Mouse (Mus musculus) left cerebral cortex, postnatal 14 days (tissue): ENCODE results near the gene Adcy7. TPM values are rescaled to one million over a fixed set of nuclear protein-coding genes. Genes with fewer than 3 reads are reported as not detected.
A peak's percentile ranks its signal among the peaks of the same experiment; 100 is the strongest.

Source experiments
- DNase-seq, 2 experiments: peaks; one replicate each; pipeline ENCODE4 v3.0.0; 2021 to 2022; ENCODE audit warnings: low spot score in 2 of 2, mixed read lengths in 1 of 2
- intact Hi-C: fragments of 180-260 bp; cut with DNase I; formaldehyde crosslinking; loops from one replicate; pipeline ENCODE4 v1.15.1; 2025
- total RNA-seq, 2 experiments: library from RNA; stranded (reverse); gene quantifications; 2 replicates each; pipeline ENCODE4 v1.2.3; 2021

Gene Adcy7
- total RNA-seq, 2 experiments from 2014 or later = 4.9 to 5.0 TPM

DNA sequence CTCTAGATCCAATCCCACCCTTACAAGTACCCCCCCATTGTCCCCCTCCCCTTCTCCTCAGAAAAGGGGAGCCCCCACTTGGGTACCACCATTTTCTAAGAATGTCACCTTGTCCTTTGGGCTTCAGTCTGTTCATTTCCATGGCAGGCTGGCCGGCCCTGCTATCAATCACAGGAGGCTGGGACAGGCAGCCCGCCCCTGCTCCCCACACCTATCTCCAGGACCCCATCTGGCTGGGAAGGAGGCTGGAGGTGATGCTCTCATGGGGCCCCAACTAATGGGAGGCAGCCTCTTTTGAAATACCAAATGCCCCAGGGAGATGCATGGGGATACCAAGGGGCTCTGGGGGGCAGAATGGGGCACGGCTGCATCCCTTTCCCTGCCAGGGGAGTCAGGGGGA is 20.7 kb downstream of the Adcy7 start:
- DNase-seq = no peak
- intact Hi-C loops = no loop called here

DNA sequence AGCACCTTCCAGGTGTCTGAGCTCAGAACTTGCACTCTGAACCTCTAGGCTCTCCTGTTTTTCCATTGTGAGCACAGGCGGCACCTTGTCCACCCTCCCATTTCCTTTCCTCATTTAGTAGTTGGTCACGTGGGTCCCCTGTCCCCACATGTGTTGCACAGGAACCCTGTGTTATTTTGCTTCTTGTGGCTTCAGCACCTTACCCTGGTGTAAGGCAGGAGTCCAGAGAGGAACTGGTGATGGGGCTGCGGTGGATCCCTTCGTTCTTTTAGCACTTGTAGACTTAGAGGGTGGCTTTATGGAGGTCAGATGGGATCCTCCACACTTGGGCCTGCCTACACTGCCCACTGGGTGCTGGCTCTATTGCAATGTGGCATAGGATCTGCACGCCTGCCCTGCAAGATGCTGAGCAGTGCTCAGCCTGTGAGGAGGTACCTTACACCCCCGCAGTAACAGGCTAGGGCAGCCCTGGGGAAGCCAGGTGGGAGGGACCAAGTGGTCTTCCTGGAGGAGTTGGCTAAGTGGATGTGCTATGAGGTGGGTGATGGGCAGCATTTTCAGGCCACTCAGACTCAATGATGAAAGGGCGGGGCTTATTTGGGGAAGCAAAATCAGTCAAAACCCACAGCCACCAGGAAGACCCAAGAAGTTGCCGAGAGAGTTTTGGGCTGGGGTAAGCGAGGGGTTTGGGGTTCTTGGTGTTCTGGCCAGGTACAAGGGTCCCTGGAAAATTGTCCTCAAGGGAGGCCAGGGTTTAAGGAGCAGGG is 21.6 kb downstream of the Adcy7 start:
- no peak for DNase-seq
- intact Hi-C loops = no loop called here

DNA sequence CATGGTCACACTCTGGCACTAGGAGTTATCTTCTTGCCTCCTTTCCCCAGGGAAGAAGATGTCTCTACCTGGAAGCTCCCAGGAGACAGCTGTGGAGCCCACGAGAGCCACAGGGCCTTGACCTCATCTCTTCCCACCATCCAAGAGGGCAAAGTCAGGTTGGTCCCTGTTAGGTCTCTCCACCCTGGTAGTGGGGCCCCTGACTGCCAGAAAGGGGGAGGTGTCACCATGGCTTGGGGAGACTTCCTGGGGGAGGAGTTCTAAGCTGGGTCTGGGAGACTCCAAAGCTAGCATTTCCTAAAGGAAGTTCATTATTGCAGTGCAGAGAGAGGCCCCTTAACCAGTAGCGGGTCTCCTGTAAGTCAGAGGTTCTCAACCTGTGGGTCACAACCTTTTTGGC is 22.8 kb downstream of the Adcy7 start:
- DNase-seq = no peak
- intact Hi-C loops = no loop called here

DNA sequence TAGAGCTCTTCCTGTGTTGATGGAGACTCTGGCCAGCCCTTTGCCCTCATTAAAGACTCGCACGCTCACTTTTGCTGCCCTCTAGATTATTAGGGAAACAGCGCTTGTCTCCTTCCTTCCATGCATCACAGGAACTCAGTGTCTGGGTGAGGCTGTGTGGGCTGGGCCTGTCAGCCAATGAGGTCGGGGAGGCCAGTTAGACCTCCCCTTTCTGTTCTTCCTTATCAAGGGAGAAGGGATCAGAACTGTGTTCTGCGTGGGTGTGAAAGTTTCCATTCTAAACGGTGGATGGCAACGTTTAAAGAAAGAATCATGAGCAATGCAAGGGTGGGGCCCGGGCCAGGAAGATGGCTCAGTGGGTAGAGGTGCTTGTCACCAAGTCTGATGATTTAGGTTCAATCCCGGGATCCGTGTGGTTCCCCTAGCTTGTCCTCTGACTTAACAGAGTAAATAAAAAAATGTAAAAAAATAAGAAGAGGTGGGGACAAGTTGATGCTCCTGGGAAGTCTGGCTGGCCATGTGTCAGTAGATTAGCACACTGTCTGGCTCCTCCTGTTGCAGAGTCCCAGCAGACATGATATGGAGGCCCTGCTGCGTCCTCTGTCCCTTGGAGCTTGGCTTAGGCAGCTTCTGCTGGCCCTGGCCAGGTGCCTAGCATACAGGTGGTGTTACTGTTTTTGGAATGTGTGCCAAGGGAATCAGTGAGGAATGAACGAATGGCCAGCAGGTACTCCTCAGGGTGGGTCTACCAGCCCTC is 26.0 kb downstream of the Adcy7 start:
- DNase-seq = no peak
- intact Hi-C loops = no loop called here

DNA sequence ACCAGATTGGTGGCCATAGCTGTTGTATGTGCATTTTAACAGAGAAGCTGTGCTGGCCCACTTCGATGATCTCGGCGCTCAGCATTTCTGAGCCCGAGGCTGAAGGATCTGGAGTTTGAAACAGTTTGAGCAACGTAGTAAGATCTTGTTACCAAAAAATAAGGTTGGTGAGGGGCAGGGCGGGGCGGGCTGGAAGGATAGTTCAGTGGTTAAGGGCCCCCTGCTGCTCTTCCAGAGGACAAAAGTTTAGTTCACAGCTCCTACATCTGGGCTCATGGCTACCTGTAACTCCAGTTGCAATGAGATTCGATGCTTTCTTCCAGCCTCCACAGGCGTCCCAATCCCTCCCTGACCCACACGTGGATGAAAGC is 26.5 kb downstream of the Adcy7 start:
- intact Hi-C loops = no loop called here
- no peak for DNase-seq

DNA sequence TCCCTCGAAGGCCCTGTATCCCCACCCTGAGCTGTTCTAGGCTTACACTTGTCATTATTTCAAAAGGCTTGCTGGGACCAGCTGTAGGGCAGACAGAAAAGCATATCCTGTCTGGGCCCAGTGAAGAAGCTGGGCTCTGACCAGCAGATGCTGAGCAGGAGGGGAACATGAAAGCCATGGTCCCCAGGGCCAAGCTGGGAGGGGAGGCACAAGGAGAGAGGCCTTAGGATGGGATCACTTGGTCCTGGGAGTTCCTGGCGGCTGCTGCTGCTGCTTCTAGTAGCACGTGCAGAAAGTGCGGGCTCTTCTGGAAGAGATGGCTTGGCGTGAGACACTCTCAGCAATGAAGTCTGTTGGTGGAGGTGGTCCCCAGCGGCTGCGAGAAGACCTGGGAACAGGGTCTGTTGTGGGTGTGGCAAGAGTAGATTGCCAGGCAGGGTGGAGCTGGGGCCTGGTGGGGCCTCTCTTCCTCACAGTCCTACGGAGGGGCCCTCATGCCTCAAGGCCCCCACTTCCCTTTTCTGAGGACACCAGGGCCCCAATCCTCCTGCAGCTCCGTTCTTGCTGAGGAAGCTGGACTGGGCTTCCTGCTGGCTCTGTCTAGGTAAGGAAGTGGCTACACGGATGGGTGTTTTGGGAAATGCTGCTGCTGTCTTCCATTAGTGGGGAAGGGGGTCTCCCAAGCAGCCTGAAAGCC is 27.9 kb downstream of the Adcy7 start:
- intact Hi-C loops = no loop called here

DNA sequence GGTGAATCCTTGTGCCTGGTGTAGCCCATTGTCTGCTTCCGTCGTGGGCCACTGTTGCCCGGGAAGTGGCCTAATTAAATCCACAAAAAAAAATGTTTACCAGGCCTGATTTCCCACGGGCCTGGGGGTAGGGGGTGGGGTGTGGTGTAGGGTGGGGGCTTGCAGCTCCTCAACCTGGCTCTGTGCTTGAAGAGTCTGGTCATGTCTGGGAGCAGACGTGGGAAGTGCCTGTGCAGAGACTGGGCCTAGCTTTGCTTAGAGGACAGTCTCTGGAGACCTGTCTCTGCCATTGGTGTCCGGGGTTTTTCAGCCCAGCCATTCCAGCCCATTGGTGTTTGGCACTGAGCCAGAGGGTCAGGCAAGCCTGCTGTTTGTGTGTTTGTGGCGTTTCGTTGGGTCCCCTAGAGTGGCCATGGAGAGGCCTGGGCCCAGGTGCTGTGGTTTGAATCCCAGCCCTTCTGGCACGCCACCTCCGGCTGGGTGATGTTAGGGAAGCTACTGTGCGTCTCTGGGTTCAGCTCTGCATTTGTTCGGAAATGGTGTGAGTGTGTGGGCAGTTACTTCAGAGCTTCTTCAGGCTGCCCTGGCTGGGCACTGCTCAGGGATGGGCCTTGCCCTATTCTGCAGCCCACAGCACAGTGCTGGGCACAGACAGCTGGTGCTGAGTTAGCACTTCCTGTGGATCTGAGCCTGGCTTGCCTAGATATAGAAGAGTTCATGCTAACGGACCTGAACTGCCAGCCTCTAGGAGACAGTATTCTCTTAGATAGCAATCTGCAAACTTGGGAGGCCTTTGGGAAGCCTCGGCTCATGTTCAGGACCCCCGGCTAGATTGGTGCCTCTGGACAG is 29.6 kb downstream of the Adcy7 start:
- no peak for DNase-seq
- intact Hi-C loops = no loop called here

More for the DNA sequence above, 27.9 kb downstream of the Adcy7 start:
- no peak for DNase-seq

DNA sequence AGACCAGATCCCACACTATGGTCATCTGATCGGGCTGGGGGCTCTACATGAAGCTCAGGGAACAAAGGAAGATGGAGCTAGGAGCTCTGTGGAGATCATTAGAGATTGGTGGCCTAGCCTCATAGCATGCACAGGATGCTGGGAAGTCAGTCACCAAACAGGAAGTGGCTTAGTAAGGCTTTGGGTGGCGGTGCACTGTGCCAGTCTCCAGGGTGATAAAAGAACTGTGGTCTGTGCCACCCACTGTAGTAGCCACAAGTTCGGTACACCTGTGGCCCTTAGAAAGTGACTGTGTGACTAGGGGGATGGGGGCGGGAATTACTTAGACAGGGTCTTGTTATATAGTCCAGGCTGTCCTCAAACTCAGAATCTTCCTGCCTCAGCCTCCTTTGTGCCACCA is 33.6 kb downstream of the Adcy7 start:
- intact Hi-C loops = no loop called here
- DNase-seq = no peak

DNA sequence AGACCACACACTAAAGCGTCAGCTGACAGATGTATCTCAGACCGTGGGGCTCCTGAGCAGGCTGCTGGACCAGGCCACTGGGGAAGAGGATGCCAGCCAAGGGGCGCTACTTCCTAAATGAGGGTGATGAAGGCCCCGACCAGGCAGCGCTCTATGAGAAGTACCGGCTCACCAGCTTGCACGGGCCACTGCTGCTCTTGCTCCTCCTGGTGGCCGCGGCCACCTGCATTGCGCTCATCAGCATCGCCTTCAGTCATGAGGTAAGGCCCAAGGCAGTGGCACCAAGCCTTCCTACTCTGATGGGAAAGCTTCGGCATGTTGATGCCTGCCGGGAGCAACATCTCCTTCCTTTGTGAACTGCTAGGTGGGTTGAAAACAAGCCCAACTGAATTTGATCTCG is 34.3 kb downstream of the Adcy7 start:
- no peak for DNase-seq
- intact Hi-C loops = no loop called here

DNA sequence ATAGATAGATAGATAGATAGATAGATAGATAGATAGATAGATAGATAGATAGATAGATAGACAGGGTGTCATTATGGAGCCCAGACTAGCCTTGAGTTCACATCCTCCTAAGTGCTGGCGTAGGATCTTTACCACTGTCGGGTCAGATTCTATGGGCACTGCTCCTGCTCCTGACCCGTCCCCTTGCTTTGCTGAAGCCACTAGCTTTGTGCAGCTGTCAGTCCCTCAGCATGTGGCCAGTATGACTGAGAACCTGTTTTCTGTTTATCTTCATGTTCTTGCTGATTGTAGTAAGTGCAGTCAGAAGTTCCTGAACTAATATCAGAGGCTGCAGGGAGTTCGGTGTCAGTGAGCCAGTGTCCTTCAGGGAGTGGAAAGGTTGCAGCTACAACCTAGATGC is 35.5 kb downstream of the Adcy7 start:
- intact Hi-C loops = no loop called here
- no peak for DNase-seq

DNA sequence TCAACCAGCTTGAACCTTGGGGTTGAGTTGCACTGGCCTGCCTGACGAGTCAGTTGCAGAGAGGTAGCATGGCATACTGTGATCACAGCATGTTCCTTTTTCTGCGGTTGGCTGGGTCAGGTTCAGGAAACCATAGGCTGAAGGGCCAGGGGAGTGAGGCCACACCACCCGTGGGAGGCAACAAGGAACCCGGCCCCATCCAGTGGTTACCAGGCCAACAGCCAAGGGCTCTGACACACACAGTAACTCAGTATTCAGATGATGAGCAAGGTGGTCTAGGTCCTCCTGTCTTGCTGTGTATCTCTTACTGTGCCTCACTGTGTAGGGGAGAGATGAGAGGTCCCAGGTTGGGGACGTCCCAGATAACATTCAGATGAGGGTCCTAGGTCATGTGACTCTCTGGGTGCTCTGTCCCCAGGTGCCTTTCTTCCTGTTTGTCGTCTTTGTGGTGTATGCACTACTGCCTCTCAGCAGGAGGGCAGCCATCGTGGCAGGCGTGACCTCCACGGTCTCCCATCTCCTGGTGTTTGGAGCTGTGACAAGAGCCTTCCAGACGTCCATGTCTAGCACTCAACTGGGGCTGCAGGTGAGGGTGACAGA is 37.2 kb downstream of the Adcy7 start:
- DNase-seq = no peak
- intact Hi-C loops = no loop called here

DNA sequence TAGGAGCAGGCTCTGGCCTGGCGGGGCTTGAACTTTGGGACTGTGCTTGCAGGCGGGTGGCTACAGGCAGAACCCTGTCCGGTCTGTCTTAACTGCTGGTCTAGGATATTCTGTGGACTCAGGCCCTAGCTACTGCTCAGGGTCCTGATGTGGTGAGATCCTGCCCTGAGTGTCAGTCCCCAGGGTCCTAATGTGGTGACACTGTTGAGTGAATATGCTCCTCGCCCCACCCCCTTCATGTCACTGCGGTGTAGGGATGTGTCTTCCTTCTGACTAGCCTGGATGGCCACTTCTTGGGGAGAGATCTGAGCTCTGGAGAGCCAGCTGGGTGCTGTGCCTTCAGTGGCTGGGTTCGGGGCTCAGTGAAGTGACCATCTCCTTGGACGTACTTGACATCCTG is 37.7 kb downstream of the Adcy7 start:
- intact Hi-C loops = no loop called here
- DNase-seq = no peak

DNA sequence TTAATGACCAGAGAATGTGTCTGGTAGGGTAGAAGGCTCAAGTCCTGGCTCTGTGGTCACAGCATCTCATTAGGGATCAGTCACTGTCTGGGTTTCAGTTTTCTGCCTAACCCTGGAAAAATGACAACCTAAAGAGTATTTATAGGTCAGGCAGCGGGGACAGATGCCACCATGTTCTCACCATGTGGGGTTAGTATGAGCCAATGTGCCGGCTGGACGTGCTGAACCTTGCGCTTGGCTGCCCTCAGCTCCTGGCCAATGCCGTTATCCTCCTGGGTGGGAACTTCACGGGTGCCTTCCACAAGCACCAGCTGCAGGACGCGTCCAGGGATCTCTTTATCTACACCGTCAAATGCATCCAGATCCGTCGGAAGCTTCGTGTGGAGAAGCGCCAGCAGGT is 38.1 kb downstream of the Adcy7 start:
- intact Hi-C loops = no loop called here
- no peak for DNase-seq

DNA sequence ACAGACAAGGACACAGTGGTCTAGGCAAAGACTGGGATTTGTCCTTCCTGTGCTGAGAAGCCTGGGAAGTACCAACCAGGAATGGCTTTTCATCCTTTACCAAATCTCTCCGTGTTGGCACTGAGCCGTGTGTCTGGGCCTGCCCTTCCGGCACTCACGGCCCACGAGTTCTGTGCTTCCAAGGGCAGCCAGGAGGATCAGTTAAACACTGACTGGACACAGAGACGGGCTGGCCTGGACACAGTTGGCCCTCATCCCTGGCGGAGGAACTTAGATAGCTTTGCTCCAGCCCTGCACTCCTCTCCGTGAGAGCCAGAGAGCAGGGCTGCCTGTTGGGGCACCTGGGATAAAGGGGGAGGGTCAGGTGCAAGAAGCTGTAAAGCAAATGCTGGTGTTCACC is 40.8 kb downstream of the Adcy7 start:
- no peak for DNase-seq
- intact Hi-C loops = no loop called here

DNA sequence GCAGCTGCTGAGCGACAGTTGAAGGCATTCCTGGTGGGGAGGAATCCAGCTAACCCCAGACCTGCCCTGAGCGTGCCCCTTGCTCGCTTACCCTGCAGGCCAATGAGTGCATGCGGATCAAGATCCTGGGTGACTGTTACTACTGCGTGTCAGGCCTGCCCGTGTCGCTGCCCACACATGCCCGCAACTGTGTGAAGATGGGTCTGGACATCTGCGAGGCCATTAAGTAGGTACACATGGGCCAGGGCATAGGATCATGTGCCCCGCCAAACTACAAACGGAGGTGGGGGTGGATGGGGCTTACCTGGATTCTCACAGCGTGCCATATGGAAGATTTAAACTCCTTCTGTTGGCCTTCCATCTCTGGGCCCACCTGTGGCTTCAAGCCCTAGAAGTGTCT is 41.8 kb downstream of the Adcy7 start:
- intact Hi-C loops = no loop called here

DNA sequence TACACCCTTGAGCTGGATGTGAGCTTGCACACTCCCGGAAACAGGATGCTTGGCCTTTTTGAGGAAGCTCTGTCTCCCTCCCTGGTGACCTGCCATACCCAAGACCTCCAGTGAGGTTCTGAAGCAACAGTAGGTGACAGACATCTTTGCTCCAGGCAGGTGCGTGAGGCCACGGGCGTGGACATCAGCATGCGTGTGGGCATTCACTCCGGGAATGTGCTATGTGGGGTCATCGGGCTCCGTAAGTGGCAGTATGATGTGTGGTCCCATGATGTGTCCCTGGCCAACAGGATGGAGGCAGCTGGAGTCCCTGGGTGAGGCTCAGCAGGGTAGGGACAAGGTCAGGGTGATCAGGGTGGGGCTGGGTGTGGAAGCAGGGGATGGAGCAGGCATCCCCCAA is 43.1 kb downstream of the Adcy7 start:
- intact Hi-C loops = loop anchor here (5.0 kb wide), 1 partner anchor 48 kb away; no protein-coding TSS in a partner anchor
- no peak for DNase-seq

More for the DNA sequence above, 41.8 kb downstream of the Adcy7 start:
- no peak for DNase-seq

DNA sequence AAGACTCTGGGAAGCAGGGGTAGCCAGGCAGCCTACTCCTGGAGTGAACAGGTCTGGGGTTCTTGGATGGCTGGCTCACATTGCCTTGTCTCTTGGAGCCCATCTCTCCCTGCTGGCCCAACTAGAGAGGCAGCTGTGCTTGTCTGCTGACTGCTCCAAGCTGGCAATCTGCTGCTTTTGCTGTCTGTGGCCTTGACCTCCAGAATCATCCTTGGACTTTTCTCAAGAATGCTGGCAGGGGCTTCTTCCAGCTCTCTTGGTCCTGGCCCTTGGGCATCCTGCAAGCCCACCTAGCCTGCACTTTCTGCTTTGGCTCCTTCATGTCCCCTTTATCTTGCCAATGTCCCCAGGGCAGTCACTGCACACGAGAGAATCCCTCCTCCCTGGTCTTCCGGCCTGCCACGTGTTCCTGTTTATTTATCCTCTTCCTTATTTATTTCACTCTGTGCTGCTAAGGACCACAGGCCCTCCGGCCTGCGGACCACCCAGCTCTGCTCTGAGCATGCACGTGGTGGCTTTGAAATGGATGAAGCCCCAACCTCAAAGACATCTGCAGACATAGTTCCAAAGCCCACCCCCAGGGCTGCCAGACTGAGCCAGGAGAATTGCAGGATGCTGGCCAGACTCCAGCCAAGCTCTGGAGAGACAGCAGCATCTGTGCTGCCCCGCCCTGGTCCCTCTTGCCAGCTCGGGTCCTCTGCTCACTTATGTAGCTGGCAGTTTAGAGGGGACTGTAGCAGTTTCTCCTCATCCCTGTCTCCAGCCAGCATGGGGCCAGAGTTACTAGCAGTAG is 44.1 kb downstream of the Adcy7 start:
- intact Hi-C loops = loop anchor here (5.0 kb wide), 1 partner anchor 49 kb away; no protein-coding TSS in a partner anchor
- DNase-seq = peak; percentile 66 to 68

DNA sequence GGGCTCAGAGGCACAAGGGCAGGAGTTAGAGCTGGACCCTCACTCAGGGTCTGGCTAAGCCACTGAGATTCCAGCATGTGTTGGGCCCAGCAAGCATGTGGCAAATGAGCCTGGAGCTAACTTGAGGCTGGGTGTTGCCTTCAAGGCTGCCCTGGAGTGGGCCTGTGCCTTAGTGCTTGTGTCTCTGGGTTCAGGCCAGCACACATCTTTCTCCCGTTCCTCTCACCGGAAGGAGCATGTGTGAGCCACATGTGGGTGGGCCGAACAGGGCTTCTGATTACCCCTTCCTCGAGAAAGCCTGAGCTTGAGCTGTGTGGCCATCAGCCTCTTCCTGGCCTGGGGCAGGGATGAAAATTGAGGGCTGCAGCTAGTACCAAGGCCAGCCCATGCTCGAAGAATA is 45.1 kb downstream of the Adcy7 start:
- DNase-seq = no peak
- intact Hi-C loops = loop anchor here (5.0 kb wide), 1 partner anchor 50 kb away; no protein-coding TSS in a partner anchor
